Mouse (Mus musculus) forebrain, embryonic 16.5 days (tissue): Measurements from ENCODE around the gene Snx27. TPM values are rescaled to one million over a fixed set of nuclear protein-coding genes. Genes with fewer than 3 reads are reported as not detected.
A peak's percentile ranks its signal among the peaks of the same experiment; 100 is the strongest.

Experiments used
- ATAC-seq: fragments of 200-750 bp; cut with Nextera tagmentation; 2 replicates; pipeline ENCODE4 v1.8.0; 2017; ENCODE audit warnings: mild to moderate bottlenecking, moderate library complexity
- H3K27ac ChIP-seq: fragments of 300-500 bp; sonication (generic); 2 replicates; pipeline ENCODE4 v1.5.1; 2014; ENCODE audit warnings: low read length, control low read depth
- H3K27me3 ChIP-seq: fragments of 300-500 bp; sonication (generic); replicated peaks from 2 replicates; pipeline ENCODE4 v1.6.1; 2014; ENCODE audit warnings: low read length; ENCODE audit not compliant: control insufficient read depth, insufficient read depth
- H3K36me3 ChIP-seq: fragments of 300-500 bp; sonication (generic); 2 replicates; pipeline ENCODE4 v1.6.1; 2014; ENCODE audit not compliant: control insufficient read depth, insufficient read depth
- H3K4me1 ChIP-seq: fragments of 300-500 bp; sonication (generic); replicated peaks from 2 replicates; pipeline ENCODE4 v1.6.1; 2014; ENCODE audit warnings: low read length; ENCODE audit not compliant: control insufficient read depth, insufficient read depth
- H3K4me2 ChIP-seq: fragments of 300-500 bp; sonication (generic); 2 replicates; pipeline ENCODE4 v1.6.1; 2014; ENCODE audit warnings: mild to moderate bottlenecking, low read length, control low read depth
- H3K4me3 ChIP-seq: fragments of 300-500 bp; sonication (generic); replicated peaks from 2 replicates; pipeline ENCODE4 v1.5.1; 2014; ENCODE audit warnings: mild to moderate bottlenecking, low read length, control low read depth
- H3K9ac ChIP-seq: fragments of 300-500 bp; sonication (generic); replicated peaks from 2 replicates; pipeline ENCODE4 v1.6.1; 2014; ENCODE audit warnings: low read depth, low read length, control low read depth
- H3K9me3 ChIP-seq: fragments of 300-500 bp; sonication (generic); 2 replicates; pipeline ENCODE4 v1.6.1; 2016; ENCODE audit warnings: low read length; ENCODE audit not compliant: control insufficient read depth
- WGBS: fragments of 180-500 bp; shearing (Covaris S2); extraction: QIAGEN DNeasy Blood & Tissue Kit; methylation state at CpG from one replicate; pipeline ENCODE4 v1.1.7; 2014; 5-methylcytosine and 5-hydroxymethylcytosine counted together
- polyA plus RNA-seq: library from polyadenylated mRNA; unstranded; fragments of >200 nt; fragmentation: Nextera tagmentation; extraction: Ambion mirVana; gene quantifications from 2 replicates; pipeline ENCODE4 v1.2.1, GENCODE M21; 2015

Snx27 gene
- polyA plus RNA-seq, 1 experiment from 2014 or later, result 85.2 TPM

DNA sequence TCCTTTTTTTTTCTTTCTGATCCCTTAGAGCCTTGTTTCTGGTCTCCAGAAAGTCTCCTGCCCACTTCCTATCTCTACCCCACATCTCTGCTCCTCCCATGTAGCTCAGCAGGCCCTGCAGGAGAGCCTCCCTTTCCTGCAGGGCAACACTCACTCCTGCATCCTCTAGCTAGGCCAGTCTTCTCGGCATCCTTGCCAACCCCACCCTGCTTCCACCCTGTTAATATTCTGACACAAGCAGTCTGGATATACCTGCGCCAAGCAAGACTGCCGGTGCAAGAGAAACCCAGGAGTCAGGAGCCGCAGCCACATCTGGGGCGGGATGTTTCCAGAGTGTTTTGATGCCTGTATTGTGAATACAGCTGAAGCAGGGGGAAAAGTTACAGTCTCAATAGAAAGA is 29.3 kb upstream of the Snx27 start:
- Histone ChIP-seq H3K4me1 (peaks cover 3% of the 10 kb centered on the region; the same call in 1 of the 2 replicates), H3K9me3 (no peaks in the 10 kb centered on the region), H3K27me3 (no peaks in the 10 kb centered on the region), H3K27ac (no peak overlapping the region), H3K9ac (0 out of 2 replicates have a peak overlapping the region, but pooled peaks have one; percentile 11), H3K36me3 (no peaks in the 10 kb centered on the region), H3K4me2 (no peak overlapping the region), H3K4me3 (no peak overlapping the region)
- 79% methylated on average over 5 of the region's 5 CpGs for WGBS
- 0 out of 2 replicates have a peak, but pooled peaks have one; percentile 15 for ATAC-seq

GRCm38 (mm10) chr3:94611343-94611742 is 28.8 kb upstream of the Snx27 start:
- H3K36me3 ChIP-seq, result no peaks in the 10 kb centered on the region
- peaks cover 3% of the 10 kb centered on the region; the same call in 1 of the 2 replicates for H3K4me1 ChIP-seq
- WGBS, result 48% methylated on average over 4 of the region's 4 CpGs
- H3K9ac ChIP-seq, result 0 out of 2 replicates have a peak overlapping the region, but pooled peaks have one; percentile 11
- H3K27ac ChIP-seq, result no peak overlapping the region
- peak; percentile 69 for ATAC-seq
- H3K4me2 ChIP-seq, result no peak overlapping the region
- H3K9me3 ChIP-seq, result no peaks in the 10 kb centered on the region
- H3K4me3 ChIP-seq, result no peak overlapping the region
- no peaks in the 10 kb centered on the region for H3K27me3 ChIP-seq

- Histone ChIP-seq H3K4me1 (peaks cover 3% of the 10 kb centered on the region; the same call in 1 of the 2 replicates), H3K4me3 (no peak overlapping the region), H3K4me2 (no peak overlapping the region), H3K27me3 (no peaks in the 10 kb centered on the region), H3K9me3 (no peaks in the 10 kb centered on the region), H3K27ac (no peak overlapping the region), H3K9ac (no peak overlapping the region), H3K36me3 (no peaks in the 10 kb centered on the region)
- 76% methylated on average over 2 of the region's 2 CpGs for WGBS
- ATAC-seq, result no peak
Observed at GRCm38 (mm10) chr3:94610581-94610980, 28.1 kb upstream of the Snx27 start.

DNA sequence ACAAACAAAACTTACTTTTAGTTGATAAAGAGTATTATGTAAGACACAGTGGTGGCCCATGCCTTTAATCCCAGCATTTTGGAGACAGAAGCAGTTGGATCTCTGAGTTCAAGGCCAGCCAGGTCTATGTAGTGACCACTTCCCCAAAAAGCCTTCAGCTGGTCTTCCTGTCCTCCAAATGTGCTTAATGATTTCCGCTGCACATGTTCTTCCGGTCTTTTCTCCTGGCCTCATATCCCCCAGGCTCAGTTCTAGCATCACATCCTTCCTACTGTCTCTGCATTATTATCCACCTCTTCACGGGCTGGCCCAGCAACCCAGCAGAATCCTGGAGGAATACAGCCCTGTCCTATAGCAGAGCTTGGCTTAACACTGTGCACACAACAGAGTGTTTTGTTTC is 27.1 kb upstream of the Snx27 start:
- no peak overlapping the region for H3K4me2 ChIP-seq
- no peaks in the 10 kb centered on the region for H3K36me3 ChIP-seq
- H3K27me3 ChIP-seq, result no peaks in the 10 kb centered on the region
- H3K9ac ChIP-seq, result no peak overlapping the region
- no peak overlapping the region for H3K27ac ChIP-seq
- WGBS, result 95% methylated on average over 3 of the region's 3 CpGs
- H3K4me1 ChIP-seq, result peaks cover 3% of the 10 kb centered on the region; the same call in 1 of the 2 replicates
- no peak overlapping the region for H3K4me3 ChIP-seq
- H3K9me3 ChIP-seq, result no peaks in the 10 kb centered on the region
- ATAC-seq, result no peak

DNA sequence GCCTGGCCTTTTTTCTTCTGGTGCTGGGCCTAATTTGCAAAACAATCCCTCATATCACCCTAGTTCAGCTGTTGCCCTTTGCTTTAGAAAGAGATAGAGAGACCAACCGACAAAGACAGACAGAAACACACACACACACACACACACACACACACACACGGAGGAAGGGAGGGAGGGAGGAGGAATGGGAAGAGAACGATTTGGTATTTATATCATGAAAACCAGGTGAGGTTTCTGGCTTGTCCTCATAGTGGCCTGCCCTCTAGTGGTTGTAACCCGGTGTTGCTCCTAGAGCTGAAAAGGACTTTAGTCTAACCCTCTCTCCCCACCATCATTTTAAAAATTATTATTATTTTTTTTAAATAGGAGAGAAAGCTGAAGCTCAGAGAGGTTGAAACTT is 19.4 kb upstream of the Snx27 start:
- no peak overlapping the region for H3K4me3 ChIP-seq
- ATAC-seq, result peak; percentile 31; the same call in 1 of the 2 replicates
- no peaks in the 10 kb centered on the region for H3K36me3 ChIP-seq
- H3K4me2 ChIP-seq, result no peak overlapping the region
- no peak overlapping the region for H3K9ac ChIP-seq
- H3K27me3 ChIP-seq, result no peaks in the 10 kb centered on the region
- no peak overlapping the region for H3K27ac ChIP-seq
- whole genome bisulfite sequencing, result 1% methylated on average over 4 of the region's 4 CpGs
- H3K4me1 ChIP-seq, result 0 out of 2 replicates have a peak, but pooled peaks cover 2% of the 10 kb centered on the region
- no peaks in the 10 kb centered on the region for H3K9me3 ChIP-seq

GRCm38 (mm10) chr3:94597224-94597779 is 14.8 kb upstream of the Snx27 start:
- Histone ChIP-seq H3K9me3 (no peaks in the 10 kb centered on the region), H3K9ac (no peak overlapping the region), H3K36me3 (no peaks in the 10 kb centered on the region), H3K4me3 (no peak overlapping the region), H3K4me2 (no peak overlapping the region), H3K4me1 (0 out of 2 replicates have a peak, but pooled peaks cover 2% of the 10 kb centered on the region), H3K27me3 (no peaks in the 10 kb centered on the region), H3K27ac (no peak overlapping the region)
- WGBS, result 85% methylated on average over 3 of the region's 3 CpGs
- no peak for ATAC-seq

- Histone ChIP-seq H3K4me2 (no peak overlapping the region), H3K27ac (no peak overlapping the region), H3K4me1 (no peaks in the 10 kb centered on the region), H3K9ac (no peak overlapping the region), H3K36me3 (no peaks in the 10 kb centered on the region), H3K4me3 (no peak overlapping the region), H3K27me3 (no peaks in the 10 kb centered on the region), H3K9me3 (no peaks in the 10 kb centered on the region)
- no peak for ATAC-seq
- 95% methylated on average over 6 of the region's 6 CpGs for WGBS
Observed at GRCm38 (mm10) chr3:94595871-94596287, 13.4 kb upstream of the Snx27 start.

GRCm38 (mm10) chr3:94591066-94591465 is 8.6 kb upstream of the Snx27 start:
- no peaks in the 10 kb centered on the region for H3K9me3 ChIP-seq
- no peak overlapping the region for H3K4me2 ChIP-seq
- 86% methylated on average over 5 of the region's 5 CpGs for WGBS
- H3K36me3 ChIP-seq, result no peaks in the 10 kb centered on the region
- H3K4me3 ChIP-seq, result no peak overlapping the region
- ATAC-seq, result no peak
- no peak overlapping the region for H3K9ac ChIP-seq
- no peaks in the 10 kb centered on the region for H3K27me3 ChIP-seq
- H3K27ac ChIP-seq, result no peak overlapping the region
- no peaks in the 10 kb centered on the region for H3K4me1 ChIP-seq

GRCm38 (mm10) chr3:94587962-94588361 is 5.4 kb upstream of the Snx27 start:
- Histone ChIP-seq H3K36me3 (no peaks in the 10 kb centered on the region), H3K27ac (no peak overlapping the region), H3K4me2 (no peak overlapping the region), H3K9me3 (no peaks in the 10 kb centered on the region), H3K9ac (no peak overlapping the region), H3K27me3 (no peaks in the 10 kb centered on the region), H3K4me3 (no peak overlapping the region), H3K4me1 (no peaks in the 10 kb centered on the region)
- WGBS, result 81% methylated on average over 5 of the region's 5 CpGs
- no peak for ATAC-seq
